Comparison of ENCODE assay signal across 13 mouse cellular contexts in genomic region chr1:19236051-19236450, GRCm38 (mm10). TPM values are rescaled to one million over a fixed set of nuclear protein-coding genes. Genes with fewer than 3 reads are reported as not detected.
"Had no signal": no experiment of that assay in that cellular context is flagged by ENCODE, and none has a peak within 500 bp of the region (broad histone marks: within the 10 kb centered on the region; RNA-seq: fewer than 3 reads in every experiment).

No protein-coding gene starts in this region.

- H3K9me3 ChIP-seq: limb, embryonic 15.5 days; liver, embryonic 12.5 days; midbrain, embryonic 12.5 days had no signal

- H3K4me3 ChIP-seq: limb, embryonic 15.5 days; liver, embryonic 12.5 days; midbrain, embryonic 12.5 days had no signal

- H3K4me1 ChIP-seq: liver, embryonic 12.5 days had no signal

- H3K36me3 ChIP-seq: limb, embryonic 15.5 days; liver, embryonic 12.5 days; midbrain, embryonic 12.5 days had no signal

- H3K9ac ChIP-seq: limb, embryonic 15.5 days; liver, embryonic 12.5 days; lung, embryonic 14.5 days; midbrain, embryonic 12.5 days had no signal

- H3K4me2 ChIP-seq: limb, embryonic 15.5 days; liver, embryonic 12.5 days; lung, embryonic 14.5 days; midbrain, embryonic 12.5 days had no signal

- ATAC-seq: intestine, embryonic 16.5 days; liver, embryonic 12.5 days had no signal

- H3K27ac ChIP-seq: limb, embryonic 15.5 days; liver, embryonic 12.5 days; midbrain, embryonic 12.5 days had no signal

- DNase-seq: lung, embryonic 14.5 days; lung, postnatal 10 days; lung, postnatal 4 days; right cerebral cortex, postnatal 4 days; spleen, adult 18-20 months; thymus, adult 18-20 months; thymus, postnatal 25 days had no signal

RNA-seq across cellular contexts. Expression of gene Tfap2b, which starts 27.3 kb away (rescaled TPM):
- polyA plus RNA-seq: large intestine, adult 2 months; liver, embryonic 12.5 days; liver, embryonic 16.5 days had no signal
